Mouse (Mus musculus): Measurements from ENCODE around the gene Atp2c1. TPM values are rescaled to one million over a fixed set of nuclear protein-coding genes. Genes with fewer than 3 reads are reported as not detected.

Gene Atp2c1
- polyA plus RNA-seq, 1 experiment: 79.6 TPM

GRCm38 (mm10) chr9:105461496-105461895, 65.6 kb downstream of the Atp2c1 start:
- TF ChIP-seq POLR2A (IDR thresholded peaks at IDR 0.05; ENCODE audit: insufficient read depth, low read length) (no peak), CTCF (IDR thresholded peaks at IDR 0.05; ENCODE audit: low read depth, low read length) (no peak), EP300 (IDR thresholded peaks at IDR 0.05; ENCODE audit: insufficient read depth, low read depth, low read length) (no peak)
- Histone ChIP-seq H3K36me3 (ENCODE audit: control insufficient read depth, insufficient read depth, low read length, poor library complexity, severe bottlenecking) (peaks cover 3% of the 10 kb centered on the region; the same call in 1 of the 2 replicates), H3K4me1 (ENCODE audit: control insufficient read depth, insufficient read depth, low read length) (no peaks in the 10 kb centered on the region)

GRCm38 (mm10) chr9:105459032-105459431, 68.1 kb downstream of the Atp2c1 start:
- H3K4me3 ChIP-seq (ENCODE audit: low read depth, low read length): no peak overlapping the region
- H3K4me1 ChIP-seq (ENCODE audit: control insufficient read depth, insufficient read depth, low read length): no peaks in the 10 kb centered on the region
- H3K27me3 ChIP-seq (ENCODE audit: control insufficient read depth, insufficient read depth, low read length, poor library complexity, severe bottlenecking): no peaks in the 10 kb centered on the region
- H3K36me3 ChIP-seq (ENCODE audit: control insufficient read depth, insufficient read depth, low read length, poor library complexity, severe bottlenecking): no peaks in the 10 kb centered on the region; the same call in 1 of the 2 replicates
- H3K9me3 ChIP-seq (replicated peaks; ENCODE audit: control insufficient read depth, insufficient read depth, low read length, poor library complexity, severe bottlenecking): no peaks in the 10 kb centered on the region
- no peak overlapping the region for H3K27ac ChIP-seq (ENCODE audit: insufficient read depth, low read length)
- TF ChIP-seq EP300 (IDR thresholded peaks at IDR 0.05; ENCODE audit: insufficient read depth, low read depth, low read length) (no peak), POLR2A (IDR thresholded peaks at IDR 0.05; ENCODE audit: insufficient read depth, low read length) (no peak), CTCF (IDR thresholded peaks at IDR 0.05; ENCODE audit: low read depth, low read length) (no peak)
- no peak overlapping the region for H3K9ac ChIP-seq (ENCODE audit: low read depth, poor library complexity, severe bottlenecking)

More at GRCm38 (mm10) chr9:105461496-105461895, 65.6 kb downstream of the Atp2c1 start:
- no peaks in the 10 kb centered on the region for H3K9me3 ChIP-seq (replicated peaks; ENCODE audit: control insufficient read depth, insufficient read depth, low read length, poor library complexity, severe bottlenecking)
- H3K9ac ChIP-seq (ENCODE audit: low read depth, poor library complexity, severe bottlenecking): no peak overlapping the region
- H3K27me3 ChIP-seq (ENCODE audit: control insufficient read depth, insufficient read depth, low read length, poor library complexity, severe bottlenecking): no peaks in the 10 kb centered on the region
- H3K27ac ChIP-seq (ENCODE audit: insufficient read depth, low read length): no peak overlapping the region
- no peak overlapping the region for H3K4me3 ChIP-seq (ENCODE audit: low read depth, low read length)

- Histone ChIP-seq H3K27me3 (ENCODE audit: control insufficient read depth, insufficient read depth, low read length, poor library complexity, severe bottlenecking) (no peaks in the 10 kb centered on the region), H3K9me3 (replicated peaks; ENCODE audit: control insufficient read depth, insufficient read depth, low read length, poor library complexity, severe bottlenecking) (no peaks in the 10 kb centered on the region), H3K4me3 (ENCODE audit: low read depth, low read length) (no peak overlapping the region), H3K4me1 (ENCODE audit: control insufficient read depth, insufficient read depth, low read length) (no peaks in the 10 kb centered on the region), H3K9ac (ENCODE audit: low read depth, poor library complexity, severe bottlenecking) (no peak overlapping the region), H3K27ac (ENCODE audit: insufficient read depth, low read length) (no peak overlapping the region), H3K36me3 (ENCODE audit: control insufficient read depth, insufficient read depth, low read length, poor library complexity, severe bottlenecking) (peaks cover 9% of the 10 kb centered on the region)
- TF ChIP-seq POLR2A (IDR thresholded peaks at IDR 0.05; ENCODE audit: insufficient read depth, low read length): no peak
- no peak for TF ChIP-seq EP300 (IDR thresholded peaks at IDR 0.05; ENCODE audit: insufficient read depth, low read depth, low read length)
- TF ChIP-seq CTCF (IDR thresholded peaks at IDR 0.05; ENCODE audit: low read depth, low read length): no peak
Observed at GRCm38 (mm10) chr9:105408549-105408948, 118.6 kb downstream of the Atp2c1 start.

GRCm38 (mm10) chr9:105395218-105395627, 131.9 kb downstream of the Atp2c1 start, which contains the start of the genes Aste1 and Nek11:
TSS of gene Aste1 (plus strand) at chr9:105395392.
TSS of gene Nek11 (minus strand) at chr9:105395524.
- TF ChIP-seq EP300 (IDR thresholded peaks at IDR 0.05; ENCODE audit: insufficient read depth, low read depth, low read length) (no peak), CTCF (IDR thresholded peaks at IDR 0.05; ENCODE audit: low read depth, low read length) (no peak), POLR2A (IDR thresholded peaks at IDR 0.05; ENCODE audit: insufficient read depth, low read length) (no peak)
- H3K4me3 ChIP-seq (ENCODE audit: low read depth, low read length): peak within 1 kb of the TSS; percentile 68
- peaks cover 21% of the 10 kb centered on the region for H3K36me3 ChIP-seq (ENCODE audit: control insufficient read depth, insufficient read depth, low read length, poor library complexity, severe bottlenecking)
- peak within 1 kb of the TSS; percentile 78 for H3K27ac ChIP-seq (ENCODE audit: insufficient read depth, low read length)
- H3K4me1 ChIP-seq (ENCODE audit: control insufficient read depth, insufficient read depth, low read length): no peaks in the 10 kb centered on the region
- no peaks in the 10 kb centered on the region for H3K9me3 ChIP-seq (replicated peaks; ENCODE audit: control insufficient read depth, insufficient read depth, low read length, poor library complexity, severe bottlenecking)
- no peaks in the 10 kb centered on the region for H3K27me3 ChIP-seq (ENCODE audit: control insufficient read depth, insufficient read depth, low read length, poor library complexity, severe bottlenecking)
- H3K9ac ChIP-seq (ENCODE audit: low read depth, poor library complexity, severe bottlenecking): peak within 1 kb of the TSS; percentile 88

GRCm38 (mm10) chr9:105394720-105395119, 132.4 kb downstream of the Atp2c1 start:
- TF ChIP-seq CTCF (IDR thresholded peaks at IDR 0.05; ENCODE audit: low read depth, low read length) (no peak), POLR2A (IDR thresholded peaks at IDR 0.05; ENCODE audit: insufficient read depth, low read length) (no peak), EP300 (IDR thresholded peaks at IDR 0.05; ENCODE audit: insufficient read depth, low read depth, low read length) (no peak)
- peak overlapping the region; percentile 30; the same call in 1 of the 2 replicates for H3K4me3 ChIP-seq (ENCODE audit: low read depth, low read length)
- H3K36me3 ChIP-seq (ENCODE audit: control insufficient read depth, insufficient read depth, low read length, poor library complexity, severe bottlenecking): peaks cover 21% of the 10 kb centered on the region
- no peaks in the 10 kb centered on the region for H3K9me3 ChIP-seq (replicated peaks; ENCODE audit: control insufficient read depth, insufficient read depth, low read length, poor library complexity, severe bottlenecking)
- no peak overlapping the region for H3K27ac ChIP-seq (ENCODE audit: insufficient read depth, low read length)
- no peaks in the 10 kb centered on the region for H3K4me1 ChIP-seq (ENCODE audit: control insufficient read depth, insufficient read depth, low read length)
- H3K9ac ChIP-seq (ENCODE audit: low read depth, poor library complexity, severe bottlenecking): no peak overlapping the region
- H3K27me3 ChIP-seq (ENCODE audit: control insufficient read depth, insufficient read depth, low read length, poor library complexity, severe bottlenecking): no peaks in the 10 kb centered on the region

- no peak for TF ChIP-seq CTCF (IDR thresholded peaks at IDR 0.05; ENCODE audit: low read depth, low read length)
- no peak for TF ChIP-seq POLR2A (IDR thresholded peaks at IDR 0.05; ENCODE audit: insufficient read depth, low read length)
- TF ChIP-seq EP300 (IDR thresholded peaks at IDR 0.05; ENCODE audit: insufficient read depth, low read depth, low read length): no peak
- no peak overlapping the region for H3K27ac ChIP-seq (ENCODE audit: insufficient read depth, low read length)
- no peaks in the 10 kb centered on the region for H3K36me3 ChIP-seq (ENCODE audit: control insufficient read depth, insufficient read depth, low read length, poor library complexity, severe bottlenecking)
- no peaks in the 10 kb centered on the region for H3K9me3 ChIP-seq (replicated peaks; ENCODE audit: control insufficient read depth, insufficient read depth, low read length, poor library complexity, severe bottlenecking)
- H3K9ac ChIP-seq (ENCODE audit: low read depth, poor library complexity, severe bottlenecking): no peak overlapping the region
- H3K4me3 ChIP-seq (ENCODE audit: low read depth, low read length): no peak overlapping the region
- no peaks in the 10 kb centered on the region for H3K4me1 ChIP-seq (ENCODE audit: control insufficient read depth, insufficient read depth, low read length)
- no peaks in the 10 kb centered on the region for H3K27me3 ChIP-seq (ENCODE audit: control insufficient read depth, insufficient read depth, low read length, poor library complexity, severe bottlenecking)
Observed at GRCm38 (mm10) chr9:105390616-105391015, 136.5 kb downstream of the Atp2c1 start.
